Mouse (Mus musculus) C2C12 (cell line): Measurements from ENCODE around the gene Csrp1.

Experiments used
- CEBPB ChIP-seq: IDR thresholded peaks from one replicate; pipeline ENCODE4 v1.6.1; 2011; ENCODE audit warnings: low read depth, mild to moderate bottlenecking, control low read depth, moderate library complexity
- CTCF ChIP-seq: IDR thresholded peaks from one replicate; pipeline ENCODE4 v1.5.1; 2011; ENCODE audit not compliant: control insufficient read depth, insufficient read depth, insufficient read length
- FOSL1 ChIP-seq: IDR thresholded peaks from one replicate; pipeline ENCODE4 v1.8.0; 2011; ENCODE audit warnings: mild to moderate bottlenecking, low read length; ENCODE audit not compliant: poor library complexity, insufficient read depth, severe bottlenecking
- MAX ChIP-seq: IDR thresholded peaks from one replicate; pipeline ENCODE4 v1.6.1; 2011; ENCODE audit warnings: mild to moderate bottlenecking, control low read depth
- MYOD1 ChIP-seq: IDR thresholded peaks from one replicate; pipeline ENCODE4 v1.6.1; 2011; ENCODE audit warnings: low read depth; ENCODE audit not compliant: control insufficient read depth, insufficient read length
- MYOG ChIP-seq: IDR thresholded peaks from one replicate; pipeline ENCODE4 v1.6.1; 2011; ENCODE audit not compliant: control insufficient read depth, insufficient read length; ENCODE audit errors: extremely low read depth
- USF1 ChIP-seq: IDR thresholded peaks from one replicate; pipeline ENCODE4 v1.6.1; 2011; ENCODE audit warnings: low read depth, mild to moderate bottlenecking, control low read depth, moderate library complexity

GRCm38 (mm10) chr1:135793370-135794215 is 73.7 kb downstream of the Csrp1 start:
- TF ChIP-seq CTCF, result no peak
- TF ChIP-seq MAX, result no peak
- TF ChIP-seq CEBPB, result no peak
- no peak for TF ChIP-seq USF1
- no peak for TF ChIP-seq MYOD1
- TF ChIP-seq MYOG, result no peak
- TF ChIP-seq FOSL1, result no peak
